In genomic region chr2:31640609-31641507, GRCm38 (mm10) we compare ENCODE assay signal across 10 mouse cellular contexts. TPM values are rescaled to one million over a fixed set of nuclear protein-coding genes. Genes with fewer than 3 reads are reported as not detected.
DNase-seq lines count a peak whose midpoint lies in the region; ATAC-seq and TF ChIP-seq lines count a peak whose summit lies in the region.
"Had no signal": no experiment of that assay in that cellular context is flagged by ENCODE, and none has a peak within 500 bp of the region (broad histone marks: within the 10 kb centered on the region; RNA-seq: fewer than 3 reads in every experiment).

No protein-coding gene starts in this region.

- TF ChIP-seq POLR2A in kidney, adult 2 months (IDR thresholded peaks at IDR 0.05; ENCODE audit: low read depth, low read length), result no peak

- H3K36me3 ChIP-seq in lung, postnatal 0 days (ENCODE audit: insufficient read depth, low read length), result no peaks in the 10 kb centered on the region
- no peaks in the 10 kb centered on the region for H3K36me3 ChIP-seq in forebrain, embryonic 13.5 days (ENCODE audit: poor library complexity, severe bottlenecking)
- no peaks in the 10 kb centered on the region for H3K36me3 ChIP-seq in limb, embryonic 13.5 days
- H3K36me3 ChIP-seq in stomach, postnatal 0 days (ENCODE audit: control insufficient read depth, insufficient read depth, low read length), result no peaks in the 10 kb centered on the region
- no peaks in the 10 kb centered on the region for H3K36me3 ChIP-seq in kidney, adult 2 months (ENCODE audit: control insufficient read depth, insufficient read depth, low read length)
- H3K36me3 ChIP-seq in liver, embryonic 12.5 days, result no peaks in the 10 kb centered on the region

- 4% methylated on average over 47 of the region's 48 CpGs for WGBS in lung, postnatal 0 days
- 1% methylated on average over 48 of the region's 48 CpGs for WGBS in forebrain, embryonic 13.5 days
- 1% methylated on average over 48 of the region's 48 CpGs for WGBS in limb, embryonic 13.5 days
- 1% methylated on average over 48 of the region's 48 CpGs for WGBS in stomach, postnatal 0 days
- WGBS in kidney, adult 2 months, result 3% methylated on average over 48 of the region's 48 CpGs
- 2% methylated on average over 48 of the region's 48 CpGs for WGBS in liver, embryonic 12.5 days (ENCODE audit: insufficient replicate concordance)

- DNase-seq in lung, postnatal 0 days (ENCODE audit: low spot score), result no peak
- DNase-seq in lung, postnatal 36 days, result no peak
- DNase-seq in stomach, postnatal 0 days (ENCODE audit: low spot score), result no peak
- DNase-seq in spleen, adult 18-20 months, result no peak
- DNase-seq in kidney, adult 2 months, result no peak

- 0 out of 2 replicates have a peak, but pooled peaks cover 2% of the 10 kb centered on the region for H3K4me1 ChIP-seq in lung, postnatal 0 days (ENCODE audit: insufficient read depth, low read depth, low read length)
- H3K4me1 ChIP-seq in forebrain, embryonic 13.5 days, result peaks cover 67% of the 10 kb centered on the region
- peaks cover 44% of the 10 kb centered on the region for H3K4me1 ChIP-seq in limb, embryonic 13.5 days
- H3K4me1 ChIP-seq in stomach, postnatal 0 days (replicated peaks; ENCODE audit: control insufficient read depth, insufficient read depth), result peaks cover 3% of the 10 kb centered on the region; the same call in 1 of the 2 replicates
- 0 out of 2 replicates have a peak, but pooled peaks cover 3% of the 10 kb centered on the region for H3K4me1 ChIP-seq in kidney, adult 2 months (ENCODE audit: control insufficient read depth, insufficient read depth, low read length)
- peaks cover 12% of the 10 kb centered on the region; the same call in 1 of the 2 replicates for H3K4me1 ChIP-seq in liver, embryonic 12.5 days

- H3K27ac ChIP-seq in lung, postnatal 0 days (ENCODE audit: low read length), result no peak overlapping the region
- H3K27ac ChIP-seq in forebrain, embryonic 13.5 days, result no peak overlapping the region
- H3K27ac ChIP-seq in limb, embryonic 13.5 days, result no peak overlapping the region
- no peak overlapping the region for H3K27ac ChIP-seq in stomach, postnatal 0 days (replicated peaks)
- no peak overlapping the region for H3K27ac ChIP-seq in kidney, adult 2 months (ENCODE audit: insufficient read depth, low read depth, low read length)
- H3K27ac ChIP-seq in liver, embryonic 12.5 days, result no peak overlapping the region

- H3K4me2 ChIP-seq in lung, postnatal 0 days (replicated peaks; ENCODE audit: low read depth, low read length), result 0 out of 2 replicates have a peak overlapping the region, but pooled peaks have one; percentile 8
- peak overlapping the region; percentile 64 for H3K4me2 ChIP-seq in forebrain, embryonic 13.5 days
- peak overlapping the region; percentile 7; the same call in 1 of the 2 replicates for H3K4me2 ChIP-seq in limb, embryonic 13.5 days (replicated peaks)
- 0 out of 2 replicates have a peak overlapping the region, but pooled peaks have one; percentile 25 for H3K4me2 ChIP-seq in stomach, postnatal 0 days (replicated peaks; ENCODE audit: low read depth)
- H3K4me2 ChIP-seq in liver, embryonic 12.5 days, result no peak overlapping the region

- peak overlapping the region; percentile 10; the same call in 1 of the 2 replicates for H3K4me3 ChIP-seq in lung, postnatal 0 days (ENCODE audit: low read depth, low read length)
- peak overlapping the region; percentile 32 for H3K4me3 ChIP-seq in forebrain, embryonic 13.5 days
- H3K4me3 ChIP-seq in limb, embryonic 13.5 days, result no peak overlapping the region; the same call in 1 of the 2 replicates
- peak overlapping the region; percentile 13; the same call in 1 of the 2 replicates for H3K4me3 ChIP-seq in stomach, postnatal 0 days (ENCODE audit: low read depth, low read length)
- no peak overlapping the region for H3K4me3 ChIP-seq in kidney, adult 2 months (ENCODE audit: insufficient read depth, low read depth, low read length)
- H3K4me3 ChIP-seq in liver, embryonic 12.5 days, result no peak overlapping the region

- no peak for TF ChIP-seq CTCF in lung, postnatal 0 days (IDR thresholded peaks at IDR 0.05)
- TF ChIP-seq CTCF in stomach, postnatal 0 days (IDR thresholded peaks at IDR 0.05; ENCODE audit: low read depth), result no peak
- TF ChIP-seq CTCF in kidney, adult 2 months (conservative IDR thresholded peaks at IDR 0.05; ENCODE audit: insufficient read depth, insufficient read length, low read depth, low read length), result no peak

- no peak overlapping the region for H3K9ac ChIP-seq in lung, postnatal 0 days (replicated peaks; ENCODE audit: low read depth)
- peak overlapping the region; percentile 28; the same call in 1 of the 2 replicates for H3K9ac ChIP-seq in forebrain, embryonic 13.5 days
- H3K9ac ChIP-seq in limb, embryonic 13.5 days, result no peak overlapping the region
- H3K9ac ChIP-seq in stomach, postnatal 0 days (ENCODE audit: low read length), result no peak overlapping the region
- H3K9ac ChIP-seq in liver, embryonic 12.5 days, result no peak overlapping the region

- no peak for ATAC-seq in lung, postnatal 0 days
- ATAC-seq in forebrain, embryonic 13.5 days, result peak; percentile 50; the same call in 1 of the 2 replicates
- ATAC-seq in limb, embryonic 13.5 days (ENCODE audit: low FRiP score, low read depth), result no peak
- no peak for ATAC-seq in stomach, postnatal 0 days (ENCODE audit: low FRiP score, low TSS enrichment)
- ATAC-seq in liver, embryonic 12.5 days, result no peak

- TF ChIP-seq EP300 in lung, postnatal 0 days (IDR thresholded peaks at IDR 0.05), result no peak
- no peak for TF ChIP-seq EP300 in stomach, postnatal 0 days (optimal IDR thresholded peaks at IDR 0.05)

- no peaks in the 10 kb centered on the region for H3K9me3 ChIP-seq in lung, postnatal 0 days (ENCODE audit: low read length)
- no peaks in the 10 kb centered on the region for H3K9me3 ChIP-seq in forebrain, embryonic 13.5 days (replicated peaks)
- no peaks in the 10 kb centered on the region for H3K9me3 ChIP-seq in limb, embryonic 13.5 days
- no peaks in the 10 kb centered on the region for H3K9me3 ChIP-seq in stomach, postnatal 0 days (ENCODE audit: control insufficient read depth, low read length)
- H3K9me3 ChIP-seq in liver, embryonic 12.5 days (replicated peaks), result no peaks in the 10 kb centered on the region

- H3K27me3 ChIP-seq in lung, postnatal 0 days (replicated peaks; ENCODE audit: insufficient read depth, low read length), result peaks cover 86% of the 10 kb centered on the region
- peaks cover 99% of the 10 kb centered on the region for H3K27me3 ChIP-seq in forebrain, embryonic 13.5 days
- H3K27me3 ChIP-seq in limb, embryonic 13.5 days, result peaks cover 100% of the 10 kb centered on the region
- H3K27me3 ChIP-seq in stomach, postnatal 0 days (ENCODE audit: control insufficient read depth, insufficient read depth, low read length), result peaks cover 40% of the 10 kb centered on the region
- peaks cover 14% of the 10 kb centered on the region for H3K27me3 ChIP-seq in kidney, adult 2 months (replicated peaks; ENCODE audit: control insufficient read depth, insufficient read depth, low read length)
- peaks cover 100% of the 10 kb centered on the region for H3K27me3 ChIP-seq in liver, embryonic 12.5 days (replicated peaks)

RNA-seq across cellular contexts. Expression of gene Prdm12, which starts 1.0 kb away (rescaled TPM):
- polyA plus RNA-seq in lung, postnatal 0 days (2015; fragmentation: Nextera tagmentation; extraction: Ambion mirVana), result not detected in 2 replicates
- polyA plus RNA-seq in forebrain, embryonic 13.5 days (2015; fragmentation: Nextera tagmentation; extraction: Ambion mirVana), result 1.3 and 2.1 TPM in 2 replicates
- polyA plus RNA-seq in limb, embryonic 13.5 days (2015; fragmentation: Nextera tagmentation; extraction: Ambion mirVana), result not detected in 2 replicates
- polyA plus RNA-seq in stomach, postnatal 0 days (2015; fragmentation: Nextera tagmentation; extraction: Ambion mirVana), result not detected in 2 replicates
- not detected in 2 replicates for polyA plus RNA-seq in kidney, adult 2 months (2012; rRNA removed)
- polyA plus RNA-seq in liver, embryonic 12.5 days (2016; fragmentation: Nextera tagmentation; extraction: Ambion mirVana), result not detected in 2 replicates
- polyA plus RNA-seq: heart, embryonic 14.5 days; thymus, postnatal 0 days had no signal

RNA-seq across cellular contexts. Expression of gene Exosc2, which starts 29.7 kb away (rescaled TPM):
- polyA plus RNA-seq in lung, postnatal 0 days (2015; fragmentation: Nextera tagmentation; extraction: Ambion mirVana), result 17.7 and 18.7 TPM in 2 replicates
- 53.2 and 59.2 TPM in 2 replicates for polyA plus RNA-seq in forebrain, embryonic 13.5 days (2015; fragmentation: Nextera tagmentation; extraction: Ambion mirVana)
- polyA plus RNA-seq in limb, embryonic 13.5 days (2015; fragmentation: Nextera tagmentation; extraction: Ambion mirVana), result 73.7 and 78.1 TPM in 2 replicates
- polyA plus RNA-seq in stomach, postnatal 0 days (2015; fragmentation: Nextera tagmentation; extraction: Ambion mirVana), result 22.2 and 23.4 TPM in 2 replicates
- 9.8 and 11.4 TPM in 2 replicates for polyA plus RNA-seq in kidney, adult 2 months (2012; rRNA removed)
- 57.8 and 64.9 TPM in 2 replicates for polyA plus RNA-seq in liver, embryonic 12.5 days (2016; fragmentation: Nextera tagmentation; extraction: Ambion mirVana)

RNA-seq across cellular contexts. Expression of gene Abl1, which starts 47.3 kb away (rescaled TPM):
- 15.6 and 16.3 TPM in 2 replicates for polyA plus RNA-seq in lung, postnatal 0 days (2015; fragmentation: Nextera tagmentation; extraction: Ambion mirVana)
- 25.8 and 30.6 TPM in 2 replicates for polyA plus RNA-seq in forebrain, embryonic 13.5 days (2015; fragmentation: Nextera tagmentation; extraction: Ambion mirVana)
- 52.4 and 55.9 TPM in 2 replicates for polyA plus RNA-seq in limb, embryonic 13.5 days (2015; fragmentation: Nextera tagmentation; extraction: Ambion mirVana)
- polyA plus RNA-seq in stomach, postnatal 0 days (2015; fragmentation: Nextera tagmentation; extraction: Ambion mirVana), result 11.1 and 11.5 TPM in 2 replicates
- polyA plus RNA-seq in kidney, adult 2 months (2012; rRNA removed), result 30.5 and 38.6 TPM in 2 replicates
- 12.9 and 13.4 TPM in 2 replicates for polyA plus RNA-seq in liver, embryonic 12.5 days (2016; fragmentation: Nextera tagmentation; extraction: Ambion mirVana)

Comparison
In these comparisons a context has a peak if more than half of its experiments do, and no peak if none do; other contexts are left out.
1. H3K4me3 ChIP-seq: peak in lung, postnatal 0 days (single experiment), forebrain, embryonic 13.5 days (single experiment) and stomach, postnatal 0 days (single experiment); none in limb, embryonic 13.5 days (single experiment), kidney, adult 2 months (single experiment) and liver, embryonic 12.5 days (single experiment).